Mouse (Mus musculus) stomach, embryonic 14.5 days (tissue): ENCODE measurements around the gene Orai1. TPM values are rescaled to one million over a fixed set of nuclear protein-coding genes. Genes with fewer than 3 reads are reported as not detected.

Experiments
- ATAC-seq: fragments of 200-750 bp; cut with Nextera tagmentation; 2 replicates; pipeline ENCODE4 v1.8.0; 2017; ENCODE audit warnings: low read depth, moderate TSS enrichment; ENCODE audit not compliant: insufficient number of reproducible peaks, insufficient read depth, low FRiP score
- H3K27ac ChIP-seq: fragments of 300-500 bp; sonication (generic); 2 replicates; pipeline ENCODE4 v1.5.1; 2014; ENCODE audit warnings: mild to moderate bottlenecking, low read length, moderate library complexity, mixed read lengths
- H3K27me3 ChIP-seq: fragments of 300-500 bp; sonication (generic); 2 replicates; pipeline ENCODE4 v1.6.1; 2014; ENCODE audit warnings: low read length, control low read depth, mixed read lengths; ENCODE audit not compliant: control insufficient read depth, insufficient read depth
- H3K36me3 ChIP-seq: fragments of 300-500 bp; sonication (generic); 2 replicates; pipeline ENCODE4 v1.6.1; 2014; ENCODE audit warnings: mild to moderate bottlenecking, control low read depth, low read length, moderate library complexity, mixed read lengths; ENCODE audit not compliant: control insufficient read depth, insufficient read depth
- H3K4me1 ChIP-seq: fragments of 300-500 bp; sonication (generic); 2 replicates; pipeline ENCODE4 v1.6.1; 2014; ENCODE audit warnings: low read length, control low read depth, mixed read lengths; ENCODE audit not compliant: control insufficient read depth, insufficient read depth
- H3K4me2 ChIP-seq: fragments of 300-500 bp; sonication (generic); replicated peaks from 2 replicates; pipeline ENCODE4 v1.6.1; 2014; ENCODE audit warnings: low read depth, low read length, control low read depth
- H3K4me3 ChIP-seq: fragments of 300-500 bp; sonication (generic); 2 replicates; pipeline ENCODE4 v1.5.1; 2014; ENCODE audit warnings: low read depth, low read length, control low read depth
- H3K9ac ChIP-seq: fragments of 300-500 bp; sonication (generic); replicated peaks from 2 replicates; pipeline ENCODE4 v1.6.1; 2014; ENCODE audit warnings: low read depth, mild to moderate bottlenecking, control low read depth, low read length, moderate library complexity, mixed read lengths
- H3K9me3 ChIP-seq: fragments of 300-500 bp; sonication (generic); 2 replicates; pipeline ENCODE4 v1.6.1; 2016; ENCODE audit warnings: low read depth, low read length, control low read depth; ENCODE audit not compliant: control insufficient read depth
- WGBS: fragments of 180-500 bp; shearing (Covaris S2); extraction: QIAGEN DNeasy Blood & Tissue Kit; methylation state at CpG from one replicate; pipeline ENCODE4 v1.1.7; 2014; 5-methylcytosine and 5-hydroxymethylcytosine counted together
- polyA plus RNA-seq: library from polyadenylated mRNA; unstranded; fragments of >200 nt; fragmentation: Nextera tagmentation; extraction: Ambion mirVana; gene quantifications from 2 replicates; pipeline ENCODE4 v1.2.1, GENCODE M21; 2014

Orai1 gene
- polyA plus RNA-seq, 1 experiment from 2014 or later = 17.8 TPM

DNA sequence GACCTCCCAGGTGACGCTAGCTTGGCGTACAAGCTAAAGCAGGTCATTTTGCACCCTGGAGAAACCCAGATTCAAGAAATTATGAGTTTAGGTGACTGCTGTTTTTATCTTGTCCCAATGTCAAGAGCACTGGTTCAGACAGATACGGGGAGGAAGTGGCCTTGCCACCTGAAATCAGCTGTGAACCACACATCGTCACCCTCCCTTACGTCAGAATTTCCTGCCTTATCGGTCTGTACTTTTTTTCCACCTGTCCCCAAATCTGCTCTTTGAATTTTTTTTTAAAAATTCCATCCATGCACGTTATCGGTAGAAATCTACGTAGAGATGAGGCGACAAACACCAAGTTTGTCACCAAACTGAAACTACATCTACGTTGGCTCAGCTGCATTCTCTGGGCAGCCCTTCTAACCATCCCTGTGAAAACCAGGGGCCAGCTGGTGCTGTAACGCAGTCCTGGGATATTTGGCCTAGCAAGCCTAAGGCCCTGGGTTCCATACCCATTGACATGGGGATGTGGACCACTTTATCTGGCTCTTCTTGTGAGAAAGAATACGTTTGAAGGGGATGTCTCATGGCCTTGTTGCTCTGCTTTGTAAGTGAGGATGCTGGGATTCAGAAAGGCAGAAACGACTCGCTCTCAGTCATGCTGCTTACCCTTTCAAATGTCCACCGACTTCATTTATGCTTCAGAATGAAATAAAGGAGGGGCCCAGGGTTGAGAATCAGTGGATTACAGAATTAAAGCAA is 24.3 kb upstream of the Orai1 start:
- Histone ChIP-seq H3K9me3 (no peaks in the 10 kb centered on the region), H3K36me3 (no peaks in the 10 kb centered on the region; the same call in 1 of the 2 replicates), H3K27ac (no peak overlapping the region), H3K4me3 (peak overlapping the region; percentile 52; the same call in 1 of the 2 replicates), H3K4me1 (peaks cover 20% of the 10 kb centered on the region; the same call in 1 of the 2 replicates), H3K4me2 (peak overlapping the region; percentile 98), H3K9ac (no peak overlapping the region), H3K27me3 (no peaks in the 10 kb centered on the region)
- ATAC-seq = no peak
- 31% methylated on average over 16 of the region's 16 CpGs for WGBS

DNA sequence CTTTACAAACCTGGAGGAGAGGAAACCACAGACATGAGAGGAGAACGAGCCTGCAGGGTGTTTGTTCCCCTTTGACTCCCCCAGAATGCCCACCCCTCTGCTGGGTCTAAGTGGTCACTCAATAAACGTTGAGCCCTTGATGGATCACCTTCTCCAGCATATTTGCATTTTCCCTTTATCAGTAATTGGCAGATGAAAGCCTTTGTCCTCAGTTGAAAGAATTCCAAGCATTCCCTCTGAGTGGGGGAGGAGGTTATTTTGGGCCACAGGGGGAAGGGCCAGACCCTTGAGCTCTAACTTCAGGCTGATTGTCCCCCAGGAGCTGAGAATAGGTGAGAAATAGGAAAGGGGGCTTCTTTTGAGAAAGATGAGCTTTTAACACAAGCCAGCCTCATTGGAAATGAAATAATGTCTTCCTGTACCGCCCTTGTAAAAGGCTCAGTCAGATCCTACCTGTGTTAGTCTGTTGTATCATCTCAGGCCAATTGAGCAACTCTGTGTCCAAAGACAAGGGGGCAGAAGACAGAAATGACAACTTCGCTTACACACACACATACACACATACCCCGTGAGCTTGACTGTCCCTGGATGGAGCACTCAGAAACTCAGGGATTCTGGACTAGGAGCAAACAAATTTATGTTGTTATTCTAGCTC is 23.4 kb upstream of the Orai1 start:
- WGBS = 31% methylated on average over 5 of the region's 5 CpGs
- no peaks in the 10 kb centered on the region for H3K9me3 ChIP-seq
- no peaks in the 10 kb centered on the region; the same call in 1 of the 2 replicates for H3K36me3 ChIP-seq
- no peak overlapping the region for H3K27ac ChIP-seq
- H3K4me2 ChIP-seq = no peak overlapping the region
- H3K4me1 ChIP-seq = peaks cover 20% of the 10 kb centered on the region; the same call in 1 of the 2 replicates
- H3K27me3 ChIP-seq = no peaks in the 10 kb centered on the region
- H3K4me3 ChIP-seq = no peak overlapping the region
- no peak overlapping the region for H3K9ac ChIP-seq
- no peak for ATAC-seq

DNA sequence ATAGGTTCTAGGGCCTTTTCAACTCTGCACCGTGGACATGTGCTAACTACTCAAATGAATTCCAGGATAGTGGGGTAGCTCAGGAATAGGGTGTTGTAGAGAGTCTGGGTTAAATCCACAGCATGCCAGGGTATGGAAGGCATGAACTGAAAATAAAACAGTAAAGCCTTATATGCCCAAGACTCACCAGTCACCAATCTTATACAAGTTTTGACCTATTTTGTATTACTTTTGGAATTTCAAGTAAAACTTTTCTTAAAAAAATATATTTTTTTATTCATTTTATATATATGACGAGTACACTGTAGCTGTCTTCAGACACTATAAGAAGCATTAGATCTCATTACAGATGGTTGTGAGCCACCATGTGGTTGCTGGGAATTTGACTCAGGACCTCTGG is 21.1 kb upstream of the Orai1 start:
- no peak overlapping the region for H3K27ac ChIP-seq
- no peak for ATAC-seq
- no peaks in the 10 kb centered on the region; the same call in 1 of the 2 replicates for H3K36me3 ChIP-seq
- WGBS = 37% methylated on average over 2 of the region's 2 CpGs
- no peaks in the 10 kb centered on the region for H3K27me3 ChIP-seq
- H3K9me3 ChIP-seq = no peaks in the 10 kb centered on the region
- peaks cover 8% of the 10 kb centered on the region; the same call in 1 of the 2 replicates for H3K4me1 ChIP-seq
- peak overlapping the region; percentile 22; the same call in 1 of the 2 replicates for H3K4me2 ChIP-seq
- H3K9ac ChIP-seq = no peak overlapping the region
- H3K4me3 ChIP-seq = no peak overlapping the region

DNA sequence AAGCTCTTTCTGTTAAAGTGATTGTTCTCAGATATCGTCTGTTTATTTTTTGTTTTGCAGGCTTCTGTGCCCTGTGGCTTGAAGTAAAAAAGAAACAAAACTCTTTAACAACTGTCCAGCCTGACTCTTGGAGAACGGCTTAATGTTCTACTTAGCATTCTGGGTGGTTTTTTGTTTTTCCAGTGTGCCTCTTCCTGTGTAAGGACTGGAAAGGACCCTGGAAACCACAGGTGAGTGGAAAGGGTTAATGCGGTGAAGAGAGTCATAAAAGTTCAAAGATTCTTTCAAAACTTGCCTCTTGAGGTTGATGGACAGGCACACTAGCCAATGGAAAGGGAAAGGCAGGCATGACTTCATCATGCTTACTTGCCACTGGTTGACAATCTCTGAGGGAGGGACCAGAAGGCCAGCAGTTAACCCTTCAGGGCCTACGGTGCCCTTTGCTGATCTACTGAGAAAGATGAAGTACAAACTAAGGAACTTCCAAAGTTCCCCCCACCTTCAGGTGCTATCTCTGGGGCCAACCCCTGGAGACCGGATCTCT is 20.5 kb upstream of the Orai1 start:
- Histone ChIP-seq H3K27me3 (no peaks in the 10 kb centered on the region), H3K9ac (no peak overlapping the region), H3K36me3 (no peaks in the 10 kb centered on the region; the same call in 1 of the 2 replicates), H3K4me2 (peak overlapping the region; percentile 22; the same call in 1 of the 2 replicates), H3K27ac (no peak overlapping the region), H3K9me3 (no peaks in the 10 kb centered on the region), H3K4me1 (peaks cover 8% of the 10 kb centered on the region; the same call in 1 of the 2 replicates), H3K4me3 (no peak overlapping the region)
- WGBS = 8% methylated on average over 5 of the region's 5 CpGs
- ATAC-seq = peak; percentile 93

DNA sequence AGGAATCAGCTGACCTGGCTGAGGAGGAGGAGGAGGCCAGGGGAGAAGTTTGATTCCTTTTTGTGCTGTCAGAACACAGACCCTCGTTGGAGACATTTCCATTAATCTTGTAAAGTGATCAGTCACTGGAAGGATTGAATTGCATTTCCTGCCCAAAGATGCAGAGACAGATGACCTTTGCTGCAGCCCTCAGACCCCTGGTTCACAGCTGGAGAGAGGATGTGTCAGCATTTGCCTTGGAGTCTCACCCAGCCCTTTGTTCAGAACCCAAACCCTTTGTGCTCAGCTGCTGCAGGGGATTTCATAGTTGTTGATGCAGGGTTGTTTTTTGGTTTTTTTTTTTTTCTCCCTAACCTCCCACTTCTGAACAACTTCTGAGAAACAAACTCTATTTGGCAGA is 20.0 kb upstream of the Orai1 start:
- no peak overlapping the region for H3K27ac ChIP-seq
- H3K36me3 ChIP-seq = no peaks in the 10 kb centered on the region; the same call in 1 of the 2 replicates
- no peaks in the 10 kb centered on the region for H3K9me3 ChIP-seq
- 0% methylated on average over 1 of the region's 1 CpGs for WGBS
- no peak overlapping the region for H3K4me2 ChIP-seq
- H3K4me3 ChIP-seq = no peak overlapping the region
- H3K9ac ChIP-seq = no peak overlapping the region
- H3K27me3 ChIP-seq = no peaks in the 10 kb centered on the region
- no peak for ATAC-seq
- peaks cover 7% of the 10 kb centered on the region; the same call in 1 of the 2 replicates for H3K4me1 ChIP-seq

DNA sequence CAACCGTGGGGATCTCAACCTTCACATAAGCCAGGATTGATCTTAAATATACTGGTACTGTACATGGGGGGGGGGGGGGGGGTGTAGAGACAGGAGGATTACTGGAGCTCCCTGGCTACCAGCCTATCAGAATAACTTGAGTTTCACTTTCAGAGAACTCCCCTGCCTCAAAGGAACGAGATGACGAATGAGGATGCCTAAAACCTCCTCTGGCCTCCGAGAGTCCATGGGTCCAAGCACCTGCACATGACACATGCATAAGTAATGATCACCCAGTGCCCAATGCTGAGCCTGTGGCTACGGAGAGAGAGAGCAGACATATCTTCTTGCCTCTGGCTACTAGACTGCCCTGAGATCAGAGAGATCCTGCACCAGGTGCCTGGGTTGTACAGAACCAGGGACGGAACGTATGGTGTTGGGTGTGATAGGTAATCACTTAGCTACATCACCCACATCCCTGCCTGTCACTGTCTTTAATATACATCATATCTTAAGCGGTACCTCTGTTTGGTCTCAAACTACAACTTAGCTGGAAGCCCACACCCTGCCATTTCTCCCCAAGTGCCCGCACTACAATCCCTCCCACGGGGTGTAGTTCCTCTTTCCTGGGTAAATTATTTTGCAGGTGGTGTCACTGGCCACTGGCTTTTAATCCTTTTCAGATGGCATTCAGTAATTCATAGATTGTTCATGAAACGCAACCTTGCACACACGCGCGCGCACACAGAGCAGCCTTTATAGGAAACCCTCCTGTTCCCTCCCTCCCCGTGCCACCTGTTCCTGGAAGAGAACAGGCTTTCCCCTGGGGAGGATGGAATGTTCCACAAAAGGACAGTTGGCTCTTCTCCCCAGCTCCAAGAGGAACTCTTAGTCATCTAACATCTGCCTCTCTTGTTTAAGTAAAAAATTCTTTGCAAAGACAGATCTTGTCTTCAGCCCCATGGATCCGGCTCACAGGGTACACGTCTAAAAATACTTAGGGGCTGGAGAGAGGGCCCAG is 17.4 kb upstream of the Orai1 start:
- Histone ChIP-seq H3K27me3 (no peaks in the 10 kb centered on the region), H3K9ac (no peak overlapping the region), H3K9me3 (no peaks in the 10 kb centered on the region), H3K36me3 (no peaks in the 10 kb centered on the region; the same call in 1 of the 2 replicates), H3K4me1 (no peaks in the 10 kb centered on the region), H3K27ac (no peak overlapping the region), H3K4me3 (no peak overlapping the region), H3K4me2 (no peak overlapping the region)
- no peak for ATAC-seq
- WGBS = 75% methylated on average over 18 of the region's 18 CpGs

DNA sequence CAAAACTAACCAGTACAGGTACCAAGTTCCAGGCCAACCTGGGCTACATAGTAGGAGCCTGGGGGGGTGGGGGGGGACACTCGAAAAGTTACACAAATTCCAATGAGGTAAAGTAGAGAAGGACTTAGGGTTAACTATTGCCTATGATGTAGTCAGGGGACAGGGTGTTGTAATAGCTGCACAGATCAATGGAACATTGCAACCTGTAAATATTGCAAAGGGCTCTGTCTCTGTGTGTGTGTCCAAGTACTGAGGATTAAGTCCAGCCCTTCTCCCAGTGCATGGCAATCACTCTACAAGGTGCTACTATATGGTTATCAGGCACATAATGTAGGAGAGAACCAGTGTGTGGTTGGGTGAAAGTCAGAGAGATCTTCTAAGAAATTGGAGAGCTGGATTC is 14.0 kb upstream of the Orai1 start:
- no peak for ATAC-seq
- H3K4me1 ChIP-seq = no peaks in the 10 kb centered on the region
- WGBS = 57% methylated on average over 1 of the region's 1 CpGs
- H3K27ac ChIP-seq = no peak overlapping the region
- H3K4me2 ChIP-seq = no peak overlapping the region
- H3K36me3 ChIP-seq = no peaks in the 10 kb centered on the region
- H3K9me3 ChIP-seq = no peaks in the 10 kb centered on the region
- H3K9ac ChIP-seq = no peak overlapping the region
- no peaks in the 10 kb centered on the region for H3K27me3 ChIP-seq
- H3K4me3 ChIP-seq = no peak overlapping the region
